Mouse (Mus musculus) heart, adult 2 months (tissue): Measurements from ENCODE around the gene Pabpn1. TPM values are rescaled to one million over a fixed set of nuclear protein-coding genes. Genes with fewer than 3 reads are reported as not detected.
A peak's percentile ranks its signal among the peaks of the same experiment; 100 is the strongest.

Source experiments
- DNase-seq, 2 experiments: peaks; one replicate each; pipeline ENCODE4 v3.0.0; 2021
- H3K27ac ChIP-seq: fragments of 200-600 bp; 2 replicates; pipeline ENCODE4 v1.8.1; 2022
- H3K27me3 ChIP-seq: fragments of 200-500 bp; 2 replicates; pipeline ENCODE4 v1.6.1; 2012; ENCODE audit warnings: mild to moderate bottlenecking, low read length, inconsistent platforms, mixed read lengths; ENCODE audit not compliant: control insufficient read depth, insufficient read depth
- H3K36me3 ChIP-seq: fragments of 200-500 bp; 2 replicates; pipeline ENCODE4 v1.6.1; 2012; ENCODE audit warnings: low read length, inconsistent platforms; ENCODE audit not compliant: control insufficient read depth, insufficient read depth
- H3K4me1 ChIP-seq: fragments of 200-500 bp; 2 replicates; pipeline ENCODE4 v1.6.1; 2011; ENCODE audit warnings: low read length; ENCODE audit not compliant: control insufficient read depth, insufficient read depth
- H3K4me3 ChIP-seq: fragments of 200-600 bp; 2 replicates; pipeline ENCODE4 v1.8.1; 2022
- H3K79me2 ChIP-seq: fragments of 200-500 bp; replicated peaks from 2 replicates; pipeline ENCODE4 v1.6.1; 2012; ENCODE audit warnings: mild to moderate bottlenecking, inconsistent platforms, low read length, moderate library complexity, mixed read lengths; ENCODE audit not compliant: control insufficient read depth, insufficient read depth
- H3K9ac ChIP-seq: fragments of 200-500 bp; 2 replicates; pipeline ENCODE4 v1.6.1; 2012; ENCODE audit warnings: low read depth, mild to moderate bottlenecking, control low read depth, inconsistent platforms, low read length, mixed read lengths
- CTCF ChIP-seq: fragments of 200-600 bp; IDR thresholded peaks from 2 replicates; pipeline ENCODE4 v1.8.1; 2022; ENCODE audit warnings: antibody characterized with exemption, mild to moderate bottlenecking, moderate library complexity
- EP300 ChIP-seq: fragments of 200-500 bp; IDR thresholded peaks from 2 replicates; pipeline ENCODE4 v1.6.1; 2011; ENCODE audit warnings: low read depth, low read length, control low read depth; ENCODE audit not compliant: insufficient read depth
- POLR2A ChIP-seq: fragments of 200-500 bp; IDR thresholded peaks from 2 replicates; pipeline ENCODE4 v1.6.1; 2011; ENCODE audit warnings: mild to moderate bottlenecking, low read depth, low read length, control low read depth; ENCODE audit not compliant: insufficient read depth
- WGBS: fragments of 180-500 bp; shearing (Covaris S2); methylation state at CpG from one replicate; pipeline ENCODE4 v1.1.7; 2018; 5-methylcytosine and 5-hydroxymethylcytosine counted together
- intact Hi-C: fragments of 180-260 bp; cut with DNase I; formaldehyde crosslinking; loops from one replicate; pipeline ENCODE4 v1.15.1; 2025
- long read RNA-seq: library from polyadenylated mRNA; stranded (forward); transcript quantifications from one replicate; pipeline ENCODE4 v2.0.0, GENCODE M21; 2021
- polyA plus RNA-seq: library from polyadenylated mRNA; depleted of rRNA; stranded (reverse); fragments of >200 nt; gene quantifications from 2 replicates; pipeline ENCODE4 v1.2.3, GENCODE M21; 2012; rRNA removed
- total RNA-seq, 2 experiments: library from RNA; stranded (reverse); gene quantifications; 2 replicates each; pipeline ENCODE4 v1.2.3; 2021

The Pabpn1 gene
- 10 to 100 TPM; 51.4 to 52.2 TPM for total RNA-seq
- polyA plus RNA-seq = 66.2 and 91.7 TPM in 2 replicates
- long read RNA-seq, transcript Pabpn1-201 (7 exons, 1,030 nt) = major isoform, 7 of 15 reads
- long read RNA-seq, partial matches to known transcripts = 4 of 15 reads
- long read RNA-seq, other reads (novel, unspliced or antisense) = 0 of 15 reads

DNA sequence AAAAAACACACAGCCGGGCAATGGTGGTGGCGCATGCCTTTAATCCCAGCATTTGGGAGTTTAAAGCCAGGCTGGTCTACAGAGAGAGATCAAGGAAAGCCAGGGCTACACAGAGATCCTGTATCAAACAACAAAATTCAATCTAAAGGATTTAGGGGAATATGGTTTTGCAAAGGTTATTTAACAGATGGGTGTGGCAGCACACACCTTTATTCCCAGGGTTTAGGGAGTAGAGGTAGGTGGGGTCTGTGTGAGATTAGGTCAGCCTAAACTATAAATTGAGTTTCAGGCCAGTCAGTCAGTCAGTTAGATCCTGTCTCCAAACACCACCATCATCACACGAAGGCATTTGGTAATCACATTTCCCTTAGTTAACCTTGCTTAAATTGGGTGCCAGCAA lies at the start of gene Pabpn1:
Pabpn1 (plus strand) TSS at position 301 of the 400 bp plus-strand sequence.
- DNase-seq = no peak
- intact Hi-C loops = loop anchor here (2.0 kb wide), 1 partner anchor 203 kb away; the partner anchor contains the start of gene Thtpa
- Histone ChIP-seq H3K27ac (peak within 1 kb of the TSS; percentile 90), H3K79me2 (peaks cover 2% of the 10 kb centered on the region), H3K27me3 (no peaks in the 10 kb centered on the region), H3K9ac (no peak within 1 kb of the TSS), H3K4me1 (peaks cover 3% of the 10 kb centered on the region; the same call in 1 of the 2 replicates), H3K4me3 (peak within 1 kb of the TSS; percentile 52), H3K36me3 (peaks cover 14% of the 10 kb centered on the region)
- whole genome bisulfite sequencing = 94% methylated on average over 3 of the region's 3 CpGs
- TF ChIP-seq EP300 (no peak), POLR2A (no peak), CTCF (no peak)

DNA sequence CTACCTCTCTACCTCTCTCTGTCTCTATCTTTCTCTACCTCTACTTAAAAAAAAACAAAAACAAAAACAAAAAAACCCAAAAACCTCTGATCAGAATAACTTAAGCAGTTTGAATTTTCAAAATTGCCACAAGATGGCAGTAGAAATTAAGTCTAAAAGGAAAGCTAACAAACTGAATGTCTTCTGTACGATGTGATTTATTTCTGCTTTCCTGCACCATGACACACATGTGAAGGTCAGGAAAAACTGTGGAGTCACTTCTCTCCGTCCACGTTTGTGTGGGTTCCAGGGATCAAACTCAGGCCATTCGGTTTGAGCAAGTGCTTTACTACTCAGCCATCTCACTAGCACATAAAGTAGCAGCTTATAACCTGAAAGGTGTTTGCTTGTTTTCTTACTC lies 48.8 kb upstream of the Pabpn1 start:
- no peaks in the 10 kb centered on the region for H3K36me3 ChIP-seq
- H3K27me3 ChIP-seq = no peaks in the 10 kb centered on the region
- H3K4me1 ChIP-seq = peaks cover 2% of the 10 kb centered on the region; the same call in 1 of the 2 replicates
- no peak overlapping the region for H3K9ac ChIP-seq
- WGBS = 1% methylated on average over 4 of the region's 4 CpGs
- no peak overlapping the region for H3K27ac ChIP-seq
- intact Hi-C loops = loop anchor here (2.0 to 10.0 kb wide), 3 partner anchors 95 to 231 kb away; partner anchors contain the start of gene Ngdn
- no peaks in the 10 kb centered on the region for H3K79me2 ChIP-seq
- DNase-seq = no peak
- H3K4me3 ChIP-seq = no peak overlapping the region
- TF ChIP-seq POLR2A (no peak), CTCF (peak; percentile 69), EP300 (0 out of 2 replicates have a peak, but pooled peaks have one; percentile 7)

DNA sequence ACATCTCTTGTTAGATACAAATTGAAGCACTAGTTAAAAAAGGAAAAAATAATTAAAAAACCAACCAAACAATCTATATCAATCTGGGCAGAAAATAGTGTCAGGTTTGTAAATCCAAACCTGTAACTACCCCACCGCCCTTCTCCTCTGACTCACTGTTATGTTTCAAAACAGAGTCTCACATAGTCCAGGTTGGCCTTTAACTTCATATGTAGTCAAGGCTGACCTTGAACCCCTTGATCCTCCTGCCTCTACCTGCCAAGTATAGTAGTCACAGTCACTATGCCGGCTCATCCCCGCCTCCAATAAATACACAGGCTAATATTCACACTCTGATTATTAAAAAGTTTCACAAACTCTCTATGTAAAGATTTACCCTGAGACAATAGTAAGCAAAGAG lies 36.6 kb upstream of the Pabpn1 start:
- Histone ChIP-seq H3K27ac (no peak overlapping the region), H3K79me2 (no peaks in the 10 kb centered on the region), H3K27me3 (no peaks in the 10 kb centered on the region), H3K36me3 (no peaks in the 10 kb centered on the region), H3K4me3 (no peak overlapping the region), H3K4me1 (no peaks in the 10 kb centered on the region), H3K9ac (no peak overlapping the region)
- intact Hi-C loops = no loop called here
- WGBS = 94% methylated on average over 3 of the region's 3 CpGs
- no peak for DNase-seq
- TF ChIP-seq CTCF (no peak), POLR2A (no peak), EP300 (no peak)

DNA sequence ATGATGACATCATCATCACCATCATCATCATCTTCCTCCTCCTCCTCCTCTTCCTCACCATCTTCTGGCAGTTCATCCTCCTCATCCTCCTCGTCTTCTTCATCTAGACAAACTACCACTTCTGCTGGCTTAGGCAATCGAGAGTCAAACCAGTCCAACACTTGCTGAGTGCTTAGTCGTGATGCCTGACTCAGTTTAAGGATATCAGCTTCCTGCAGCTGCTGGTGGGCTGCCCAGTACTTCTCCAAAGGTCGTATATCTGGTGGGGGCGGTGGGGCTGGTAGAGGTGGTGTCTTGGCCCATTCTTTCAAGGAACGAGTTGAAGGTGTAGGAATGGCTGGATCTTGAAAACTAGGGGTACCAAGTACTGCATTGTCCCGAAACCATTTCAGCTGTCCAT lies 35.6 kb upstream of the Pabpn1 start:
- intact Hi-C loops = no loop called here
- Histone ChIP-seq H3K4me1 (no peaks in the 10 kb centered on the region), H3K9ac (no peak overlapping the region), H3K36me3 (no peaks in the 10 kb centered on the region), H3K27ac (no peak overlapping the region), H3K4me3 (no peak overlapping the region), H3K27me3 (no peaks in the 10 kb centered on the region), H3K79me2 (no peaks in the 10 kb centered on the region)
- 70% methylated on average over 7 of the region's 7 CpGs for WGBS
- TF ChIP-seq POLR2A (no peak), EP300 (no peak), CTCF (no peak)
- no peak for DNase-seq

DNA sequence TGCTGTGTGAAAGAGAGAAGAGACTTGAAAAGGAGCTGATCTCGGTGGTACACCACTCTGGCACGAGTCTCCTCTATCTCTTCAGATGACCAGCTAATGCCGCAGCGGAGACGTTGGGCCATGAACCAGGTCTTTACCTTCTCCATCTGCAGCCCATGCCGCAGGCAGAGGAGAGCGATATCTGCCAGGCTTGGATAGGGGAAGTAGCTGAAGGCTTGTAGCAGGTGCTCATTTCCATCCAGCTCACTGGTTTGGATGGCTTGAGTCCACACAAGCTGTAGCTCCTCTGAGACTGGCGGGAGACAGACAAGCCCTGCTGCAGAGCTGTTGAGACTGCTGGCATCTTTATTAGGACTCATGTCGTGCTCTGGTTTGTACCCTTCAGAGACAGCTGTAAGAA lies 34.4 kb upstream of the Pabpn1 start:
- Histone ChIP-seq H3K36me3 (no peaks in the 10 kb centered on the region), H3K79me2 (no peaks in the 10 kb centered on the region), H3K9ac (no peak overlapping the region), H3K4me3 (no peak overlapping the region), H3K27ac (no peak overlapping the region), H3K4me1 (no peaks in the 10 kb centered on the region), H3K27me3 (no peaks in the 10 kb centered on the region)
- no peak for TF ChIP-seq EP300
- no peak for TF ChIP-seq POLR2A
- TF ChIP-seq CTCF = no peak
- 92% methylated on average over 9 of the region's 9 CpGs for WGBS
- DNase-seq = no peak
- intact Hi-C loops = no loop called here

DNA sequence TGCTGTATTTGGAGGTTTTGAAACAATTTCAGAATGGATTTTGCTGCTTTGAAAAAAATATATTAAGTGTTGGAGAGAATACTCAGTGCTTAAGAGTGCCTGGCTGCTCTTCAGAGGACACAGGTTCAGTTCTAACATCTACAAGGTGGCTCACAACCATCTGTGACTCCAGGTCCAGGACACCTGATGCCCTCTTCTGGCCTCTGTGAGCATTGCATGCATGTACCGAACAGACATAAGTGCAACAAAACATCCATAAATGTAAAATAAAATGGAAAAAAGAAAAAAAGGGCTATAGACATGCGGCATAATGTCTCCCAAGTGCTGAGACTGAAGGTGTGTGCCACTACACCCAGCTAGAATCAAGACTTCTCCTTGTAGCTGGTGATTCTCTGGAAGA lies 31.8 kb upstream of the Pabpn1 start:
- H3K27ac ChIP-seq = no peak overlapping the region
- no peak overlapping the region for H3K4me3 ChIP-seq
- peak; percentile 44 to 64 for DNase-seq
- H3K4me1 ChIP-seq = no peaks in the 10 kb centered on the region
- intact Hi-C loops = loop anchor here (5.0 kb wide), 2 partner anchors 148 to 157 kb away; partner anchors contain the start of genes Cebpe and Ngdn
- H3K27me3 ChIP-seq = no peaks in the 10 kb centered on the region
- TF ChIP-seq CTCF (peak; percentile 91), EP300 (no peak)
- H3K9ac ChIP-seq = no peak overlapping the region
- no peaks in the 10 kb centered on the region for H3K36me3 ChIP-seq
- WGBS = 45% methylated on average over 2 of the region's 2 CpGs
- H3K79me2 ChIP-seq = no peaks in the 10 kb centered on the region
